In genomic region chr15:101420903-101421302, GRCm38 (mm10) we compare ENCODE assay signal across 15 mouse cellular contexts. TPM values are rescaled to one million over a fixed set of nuclear protein-coding genes. Genes with fewer than 3 reads are reported as not detected.
DNase-seq lines count a peak whose midpoint lies in the region; ATAC-seq and TF ChIP-seq lines count a peak whose summit lies in the region.
"Had no signal": no experiment of that assay in that cellular context is flagged by ENCODE, and none has a peak within 500 bp of the region (broad histone marks: within the 10 kb centered on the region; RNA-seq: fewer than 3 reads in every experiment).

No protein-coding gene starts in this region.

- peak; percentile 33 to 51 for DNase-seq in cerebellum, postnatal 10 days
- no peak for DNase-seq in cerebellum, adult 18-20 months
- DNase-seq in hindbrain, postnatal 0 days (ENCODE audit: low spot score): peak; percentile 30
- DNase-seq in liver, postnatal 0 days: no peak
- no peak for DNase-seq in liver
- peak; percentile 53 for DNase-seq in embryo, embryonic 11 days
- DNase-seq in testis, postnatal 10 days (ENCODE audit: low spot score): no peak
- DNase-seq: adrenal gland, postnatal 14 days; cerebellum, adult 11-12 months; kidney, adult 11 months; thymus, adult 18-20 months had no signal

- WGBS in hindbrain, postnatal 0 days: 35% methylated on average over 4 of the region's 6 CpGs
- WGBS in hindbrain, embryonic 13.5 days: 62% methylated on average over 6 of the region's 6 CpGs
- 53% methylated on average over 6 of the region's 6 CpGs for WGBS in liver, postnatal 0 days (ENCODE audit: insufficient replicate concordance)

- H3K4me1 ChIP-seq in hindbrain, postnatal 0 days (ENCODE audit: insufficient read depth, low read length): no peaks in the 10 kb centered on the region
- H3K4me1 ChIP-seq in hindbrain, embryonic 13.5 days (replicated peaks): no peaks in the 10 kb centered on the region
- H3K4me1 ChIP-seq in liver, postnatal 0 days (ENCODE audit: insufficient read depth): no peaks in the 10 kb centered on the region

- no peaks in the 10 kb centered on the region for H3K36me3 ChIP-seq in hindbrain, postnatal 0 days (ENCODE audit: insufficient read depth, low read length)
- no peaks in the 10 kb centered on the region for H3K36me3 ChIP-seq in hindbrain, embryonic 13.5 days
- no peaks in the 10 kb centered on the region for H3K36me3 ChIP-seq in liver, postnatal 0 days (replicated peaks; ENCODE audit: insufficient read depth, low read length)

- no peak for ATAC-seq in hindbrain, postnatal 0 days
- no peak for ATAC-seq in hindbrain, embryonic 13.5 days (ENCODE audit: low FRiP score)
- no peak for ATAC-seq in liver, postnatal 0 days

- H3K4me3 ChIP-seq in hindbrain, postnatal 0 days (ENCODE audit: low read length): no peak overlapping the region
- no peak overlapping the region for H3K4me3 ChIP-seq in hindbrain, embryonic 13.5 days
- H3K4me3 ChIP-seq in liver, postnatal 0 days (ENCODE audit: low read depth, low read length): no peak overlapping the region

- H3K9ac ChIP-seq in hindbrain, postnatal 0 days (replicated peaks; ENCODE audit: low read length): no peak overlapping the region
- H3K9ac ChIP-seq in hindbrain, embryonic 13.5 days: no peak overlapping the region
- no peak overlapping the region for H3K9ac ChIP-seq in liver, postnatal 0 days (replicated peaks)

- no peak overlapping the region for H3K4me2 ChIP-seq in hindbrain, postnatal 0 days (ENCODE audit: low read depth, low read length)
- H3K4me2 ChIP-seq in hindbrain, embryonic 13.5 days: no peak overlapping the region
- H3K4me2 ChIP-seq in liver, postnatal 0 days (ENCODE audit: low read depth, low read length): no peak overlapping the region

- no peak overlapping the region for H3K27ac ChIP-seq in hindbrain, postnatal 0 days
- no peak overlapping the region for H3K27ac ChIP-seq in hindbrain, embryonic 13.5 days
- no peak overlapping the region for H3K27ac ChIP-seq in liver, postnatal 0 days (ENCODE audit: low read depth)

- no peaks in the 10 kb centered on the region for H3K9me3 ChIP-seq in hindbrain, postnatal 0 days (ENCODE audit: low read length)
- H3K9me3 ChIP-seq in hindbrain, embryonic 13.5 days: no peaks in the 10 kb centered on the region
- no peaks in the 10 kb centered on the region for H3K9me3 ChIP-seq in liver, postnatal 0 days (ENCODE audit: low read length)

- TF ChIP-seq CTCF in hindbrain, postnatal 0 days (IDR thresholded peaks at IDR 0.05; ENCODE audit: low read depth): peak; percentile 45
- peak; percentile 34; the same call in 1 of the 2 replicates for TF ChIP-seq CTCF in liver, postnatal 0 days (IDR thresholded peaks at IDR 0.05; ENCODE audit: low read depth)

- TF ChIP-seq EP300 in liver, postnatal 0 days (IDR thresholded peaks at IDR 0.05; ENCODE audit: low read depth): no peak

- no peaks in the 10 kb centered on the region for H3K27me3 ChIP-seq in hindbrain, postnatal 0 days (ENCODE audit: insufficient read depth, low read length)
- H3K27me3 ChIP-seq in hindbrain, embryonic 13.5 days: 0 out of 2 replicates have a peak, but pooled peaks cover 6% of the 10 kb centered on the region
- no peaks in the 10 kb centered on the region for H3K27me3 ChIP-seq in liver, postnatal 0 days (ENCODE audit: insufficient read depth, low read length)

RNA-seq across cellular contexts. Expression of gene Krt7, which starts 10.1 kb away (rescaled TPM):
- total RNA-seq in hindbrain, postnatal 0 days (2014; rRNA removed): 0.40 and 0.73 TPM in 2 replicates
- 0.84 and 0.95 TPM in 2 replicates for polyA plus RNA-seq in hindbrain, postnatal 0 days (2015; fragmentation: Nextera tagmentation; extraction: Ambion mirVana)
- 0.77 and 0.88 TPM in 2 replicates for polyA plus RNA-seq in hindbrain, embryonic 13.5 days (2015; fragmentation: Nextera tagmentation; extraction: Ambion mirVana)
- polyA plus RNA-seq in liver, postnatal 0 days (2015; fragmentation: Nextera tagmentation; extraction: Ambion mirVana): 2.3 and 2.4 TPM in 2 replicates

RNA-seq across cellular contexts. Expression of gene Krt87, which starts 17.7 kb away (rescaled TPM):
- total RNA-seq in hindbrain, postnatal 0 days (2014; rRNA removed): 0.75 and 1.5 TPM in 2 replicates
- polyA plus RNA-seq in hindbrain, postnatal 0 days (2015; fragmentation: Nextera tagmentation; extraction: Ambion mirVana): 0.69 and 0.96 TPM in 2 replicates
- 0.19 and 0.23 TPM in 2 replicates for polyA plus RNA-seq in hindbrain, embryonic 13.5 days (2015; fragmentation: Nextera tagmentation; extraction: Ambion mirVana)
- not detected in 2 replicates for polyA plus RNA-seq in liver, postnatal 0 days (2015; fragmentation: Nextera tagmentation; extraction: Ambion mirVana)
- total RNA-seq: adrenal gland, postnatal 14 days; heart, postnatal 14 days had no signal
- polyA plus RNA-seq: spleen, adult 2 months had no signal

RNA-seq across cellular contexts. Expression of gene Krt88, which starts 26.6 kb away (rescaled TPM):
- total RNA-seq in hindbrain, postnatal 0 days (2014; rRNA removed): not detected in 2 replicates
- polyA plus RNA-seq in hindbrain, postnatal 0 days (2015; fragmentation: Nextera tagmentation; extraction: Ambion mirVana): 0.16 TPM in 1 of 2 replicates, not detected in the other
- polyA plus RNA-seq in hindbrain, embryonic 13.5 days (2015; fragmentation: Nextera tagmentation; extraction: Ambion mirVana): not detected in 2 replicates
- not detected in 2 replicates for polyA plus RNA-seq in liver, postnatal 0 days (2015; fragmentation: Nextera tagmentation; extraction: Ambion mirVana)
- total RNA-seq: adrenal gland, postnatal 14 days; heart, postnatal 14 days had no signal
- polyA plus RNA-seq: lung, embryonic 16.5 days; spleen, adult 2 months had no signal

RNA-seq across cellular contexts. Expression of gene Krt81, which starts 42.6 kb away (rescaled TPM):
- not detected in 2 replicates for total RNA-seq in hindbrain, postnatal 0 days (2014; rRNA removed)
- polyA plus RNA-seq in hindbrain, postnatal 0 days (2015; fragmentation: Nextera tagmentation; extraction: Ambion mirVana): 0.09 TPM in 1 of 2 replicates, not detected in the other
- polyA plus RNA-seq in hindbrain, embryonic 13.5 days (2015; fragmentation: Nextera tagmentation; extraction: Ambion mirVana): not detected in 2 replicates
- polyA plus RNA-seq in liver, postnatal 0 days (2015; fragmentation: Nextera tagmentation; extraction: Ambion mirVana): not detected in 2 replicates
- total RNA-seq: adrenal gland, postnatal 14 days; heart, postnatal 14 days had no signal
- polyA plus RNA-seq: lung, embryonic 16.5 days; spleen, adult 2 months had no signal

RNA-seq across cellular contexts. Expression of gene Krt80, which starts 50.9 kb away (rescaled TPM):
- total RNA-seq in hindbrain, postnatal 0 days (2014; rRNA removed): 0.43 and 1.2 TPM in 2 replicates
- polyA plus RNA-seq in hindbrain, postnatal 0 days (2015; fragmentation: Nextera tagmentation; extraction: Ambion mirVana): 0.30 and 0.33 TPM in 2 replicates
- polyA plus RNA-seq in hindbrain, embryonic 13.5 days (2015; fragmentation: Nextera tagmentation; extraction: Ambion mirVana): 0.09 and 0.10 TPM in 2 replicates
- polyA plus RNA-seq in liver, postnatal 0 days (2015; fragmentation: Nextera tagmentation; extraction: Ambion mirVana): 0.31 and 0.38 TPM in 2 replicates

Comparison
In these comparisons a context has a peak if more than half of its experiments do, and no peak if none do; other contexts are left out.
1. DNase-seq: peak in cerebellum, postnatal 10 days (2 of 2), hindbrain, postnatal 0 days (single experiment) and embryo, embryonic 11 days (single experiment); none in cerebellum, adult 18-20 months (0 of 2), liver, postnatal 0 days (single experiment), liver (single experiment) and testis, postnatal 10 days (single experiment).